Mouse (Mus musculus) heart, embryonic 14.5 days (tissue): Measurements from ENCODE around the gene Gm20509. TPM values are rescaled to one million over a fixed set of nuclear protein-coding genes. Genes with fewer than 3 reads are reported as not detected.

Source experiments
- ATAC-seq: fragments of 200-750 bp; cut with Nextera tagmentation; 2 replicates; pipeline ENCODE4 v1.8.0; 2017; ENCODE audit warnings: low read depth, moderate TSS enrichment; ENCODE audit not compliant: insufficient number of reproducible peaks, insufficient read depth, low FRiP score
- H3K27ac ChIP-seq, 2 experiments: fragments of 200-500 bp in 1 of 2; fragments of 300-500 bp in 1 of 2; sonication (generic) in 1 of 2; replicated peaks in 1 of 2; 2 replicates each; pipeline ENCODE4 v1.5.1; 2012 to 2014; ENCODE audit warnings: low read depth in 2 of 2, low read length in 2 of 2, control low read depth in 1 of 2, mild to moderate bottlenecking in 1 of 2, mixed read lengths in 1 of 2; ENCODE audit not compliant: control insufficient read depth in 1 of 2, insufficient read depth in 1 of 2
- H3K27me3 ChIP-seq: fragments of 300-500 bp; sonication (generic); 2 replicates; pipeline ENCODE4 v1.6.1; 2014; ENCODE audit warnings: mild to moderate bottlenecking, low read length, control low read depth; ENCODE audit not compliant: control insufficient read depth, insufficient read depth
- H3K36me3 ChIP-seq: fragments of 300-500 bp; sonication (generic); 2 replicates; pipeline ENCODE4 v1.6.1; 2014; ENCODE audit warnings: mild to moderate bottlenecking, control low read depth, low read length, mixed read lengths; ENCODE audit not compliant: control insufficient read depth, insufficient read depth
- H3K4me1 ChIP-seq, 2 experiments: fragments of 200-500 bp in 1 of 2; fragments of 300-500 bp in 1 of 2; sonication (generic) in 1 of 2; 2 replicates each; pipeline ENCODE4 v1.6.1; 2012 to 2014; ENCODE audit warnings: low read length in 2 of 2, control low read depth in 1 of 2, mixed read lengths in 1 of 2; ENCODE audit not compliant: control insufficient read depth in 2 of 2, insufficient read depth in 2 of 2
- H3K4me2 ChIP-seq: fragments of 300-500 bp; sonication (generic); 2 replicates; pipeline ENCODE4 v1.6.1; 2014; ENCODE audit warnings: mild to moderate bottlenecking, low read length
- H3K4me3 ChIP-seq, 2 experiments: fragments of 200-500 bp in 1 of 2; fragments of 300-500 bp in 1 of 2; sonication (generic) in 1 of 2; 2 replicates each; pipeline ENCODE4 v1.5.1; 2012 to 2014; ENCODE audit warnings: low read length in 2 of 2, mild to moderate bottlenecking in 2 of 2, control low read depth in 1 of 2, low read depth in 1 of 2, moderate library complexity in 1 of 2; ENCODE audit not compliant: control insufficient read depth in 1 of 2, insufficient read depth in 1 of 2
- H3K9ac ChIP-seq: fragments of 300-500 bp; sonication (generic); 2 replicates; pipeline ENCODE4 v1.6.1; 2014; ENCODE audit warnings: mild to moderate bottlenecking, low read length
- H3K9me3 ChIP-seq: fragments of 300-500 bp; sonication (generic); 2 replicates; pipeline ENCODE4 v1.6.1; 2016; ENCODE audit warnings: low read length, control low read depth; ENCODE audit not compliant: control insufficient read depth
- WGBS: fragments of 180-500 bp; shearing (Covaris S2); extraction: QIAGEN DNeasy Blood & Tissue Kit; methylation state at CpG from one replicate; pipeline ENCODE4 v1.1.7; 2014; 5-methylcytosine and 5-hydroxymethylcytosine counted together
- polyA plus RNA-seq: library from polyadenylated mRNA; unstranded; fragments of >200 nt; fragmentation: Nextera tagmentation; extraction: Ambion mirVana; gene quantifications from 2 replicates; pipeline ENCODE4 v1.2.1, GENCODE M21; 2014

The Gm20509 gene
- polyA plus RNA-seq, 1 experiment from 2014 or later = not detected

- Histone ChIP-seq H3K27ac (no peak overlapping the region), H3K36me3 (no peaks in the 10 kb centered on the region), H3K4me1 (peaks cover 0 to 2% of the 10 kb centered on the region in 2 experiments; a peak in 1 of 4 replicates), H3K27me3 (no peaks in the 10 kb centered on the region), H3K4me2 (no peak overlapping the region), H3K9ac (no peak overlapping the region), H3K9me3 (no peaks in the 10 kb centered on the region), H3K4me3 (no peak overlapping the region)
- ATAC-seq = no peak
- WGBS = 81% methylated on average over 4 of the region's 4 CpGs
Measured at GRCm38 (mm10) chr9:73157968-73158367, 55.7 kb downstream of the Gm20509 start.

- Histone ChIP-seq H3K27ac (no peak overlapping the region), H3K9ac (no peak overlapping the region), H3K4me2 (no peak overlapping the region), H3K27me3 (no peaks in the 10 kb centered on the region), H3K4me1 (peaks cover 0 to 2% of the 10 kb centered on the region in 2 experiments; a peak in 1 of 4 replicates), H3K4me3 (no peak overlapping the region), H3K9me3 (no peaks in the 10 kb centered on the region), H3K36me3 (no peaks in the 10 kb centered on the region)
- no peak for ATAC-seq
- WGBS = 42% methylated on average over 1 of the region's 1 CpGs
Measured at GRCm38 (mm10) chr9:73159265-73159664, 57.0 kb downstream of the Gm20509 start.

- H3K36me3 ChIP-seq = no peaks in the 10 kb centered on the region
- peak overlapping the region; percentile 61 for H3K4me2 ChIP-seq
- no peak overlapping the region for H3K27ac ChIP-seq
- no peaks in the 10 kb centered on the region for H3K9me3 ChIP-seq
- no peaks in the 10 kb centered on the region for H3K27me3 ChIP-seq
- ATAC-seq = no peak
- peak overlapping the region; percentile 29 to 48 for H3K4me3 ChIP-seq
- WGBS = 10% methylated on average over 26 of the region's 26 CpGs
- H3K9ac ChIP-seq = 0 out of 2 replicates have a peak overlapping the region, but pooled peaks have one; percentile 25
- peaks cover 0 to 2% of the 10 kb centered on the region in 2 experiments; a peak in 1 of 4 replicates for H3K4me1 ChIP-seq
Measured at GRCm38 (mm10) chr9:73162571-73163333, 60.5 kb downstream of the Gm20509 start.

GRCm38 (mm10) chr9:73165631-73166030, 63.4 kb downstream of the Gm20509 start:
- no peak overlapping the region for H3K27ac ChIP-seq
- H3K4me2 ChIP-seq = no peak overlapping the region
- 84% methylated on average over 4 of the region's 4 CpGs for WGBS
- no peak overlapping the region for H3K9ac ChIP-seq
- no peak overlapping the region for H3K4me3 ChIP-seq
- peaks cover 0 to 2% of the 10 kb centered on the region in 2 experiments; a peak in 1 of 4 replicates for H3K4me1 ChIP-seq
- no peaks in the 10 kb centered on the region for H3K27me3 ChIP-seq
- ATAC-seq = no peak
- no peaks in the 10 kb centered on the region for H3K9me3 ChIP-seq
- no peaks in the 10 kb centered on the region for H3K36me3 ChIP-seq

Other genes with a start within 250 kb of the Gm20509 start
- 2.9 and 3.2 TPM in 2 replicates for gene Pygo1, start 176.8 kb upstream of the Gm20509 start, polyA plus RNA-seq
- 0.74 and 0.78 TPM in 2 replicates for gene Dyx1c1, start 143.7 kb upstream of the Gm20509 start, polyA plus RNA-seq
- not detected in 2 replicates for gene Gm44503, start 143.6 kb upstream of the Gm20509 start, polyA plus RNA-seq
- gene Ccpg1os, start 117.1 kb upstream of the Gm20509 start, polyA plus RNA-seq = 15.5 and 19.1 TPM in 2 replicates
- gene Ccpg1, start 117.0 kb upstream of the Gm20509 start, polyA plus RNA-seq = 29.8 and 31.3 TPM in 2 replicates
- gene Pigb, start 62.1 kb upstream of the Gm20509 start, polyA plus RNA-seq = 7.2 and 9.4 TPM in 2 replicates
- gene Rab27a, start 57.6 kb upstream of the Gm20509 start, polyA plus RNA-seq = 1.4 and 1.6 TPM in 2 replicates
- gene Khdc3, start 634 bp upstream of the Gm20509 start, polyA plus RNA-seq = not detected in 2 replicates
- gene Rsl24d1, start 11.0 kb downstream of the Gm20509 start, polyA plus RNA-seq = 87.7 and 92.9 TPM in 2 replicates